Mouse (Mus musculus) forebrain, embryonic 14.5 days (tissue): ENCODE measurements around the gene Slc22a14. TPM values are rescaled to one million over a fixed set of nuclear protein-coding genes. Genes with fewer than 3 reads are reported as not detected.
"Not testable (repeated sequence)": the region's sequence is repeated elsewhere in the genome, so short reads cannot be mapped to it uniquely, and the experiment has no call there.

ENCODE experiments used
- ATAC-seq: fragments of 200-750 bp; cut with Nextera tagmentation; 2 replicates; pipeline ENCODE4 v1.8.0; 2017; ENCODE audit warnings: mild to moderate bottlenecking, moderate library complexity
- DNase-seq: peaks from one replicate; pipeline ENCODE4 v3.0.0-alpha.2; 2015; ENCODE audit warnings: low spot score
- H3K27ac ChIP-seq: fragments of 300-500 bp; sonication (generic); 2 replicates; pipeline ENCODE4 v1.5.1; 2014; ENCODE audit warnings: low read depth, mild to moderate bottlenecking, control low read depth, low read length, moderate library complexity
- H3K27me3 ChIP-seq: fragments of 300-500 bp; sonication (generic); replicated peaks from 2 replicates; pipeline ENCODE4 v1.6.1; 2014; ENCODE audit warnings: low read length, control low read depth, mixed read lengths; ENCODE audit not compliant: control insufficient read depth, insufficient read depth
- H3K36me3 ChIP-seq: fragments of 300-500 bp; sonication (generic); 2 replicates; pipeline ENCODE4 v1.6.1; 2014; ENCODE audit warnings: low read length, control low read depth; ENCODE audit not compliant: control insufficient read depth, insufficient read depth
- H3K4me1 ChIP-seq: fragments of 300-500 bp; sonication (generic); 2 replicates; pipeline ENCODE4 v1.6.1; 2014; ENCODE audit warnings: antibody characterized with exemption, low read length, control low read depth; ENCODE audit not compliant: control insufficient read depth, insufficient read depth
- H3K4me2 ChIP-seq: fragments of 300-500 bp; sonication (generic); 2 replicates; pipeline ENCODE4 v1.6.1; 2014; ENCODE audit warnings: mild to moderate bottlenecking, control low read depth, low read length
- H3K4me3 ChIP-seq: fragments of 300-500 bp; sonication (generic); 2 replicates; pipeline ENCODE4 v1.5.1; 2014; ENCODE audit warnings: low read depth, low read length, control low read depth
- H3K9ac ChIP-seq: fragments of 300-500 bp; sonication (generic); 2 replicates; pipeline ENCODE4 v1.6.1; 2014; ENCODE audit warnings: mild to moderate bottlenecking, low read length, control low read depth, moderate library complexity
- H3K9me3 ChIP-seq: fragments of 300-500 bp; sonication (generic); replicated peaks from 2 replicates; pipeline ENCODE4 v1.6.1; 2016; ENCODE audit warnings: low read length, control low read depth, mixed read lengths; ENCODE audit not compliant: control insufficient read depth
- WGBS: fragments of 180-500 bp; shearing (Covaris S2); extraction: QIAGEN DNeasy Blood & Tissue Kit; methylation state at CpG from one replicate; pipeline ENCODE4 v1.1.7; 2014; 5-methylcytosine and 5-hydroxymethylcytosine counted together
- polyA plus RNA-seq: library from polyadenylated mRNA; unstranded; fragments of >200 nt; fragmentation: Nextera tagmentation; extraction: Ambion mirVana; gene quantifications from 2 replicates; pipeline ENCODE4 v1.2.1, GENCODE M21; 2014

The Slc22a14 gene
- polyA plus RNA-seq, 1 experiment from 2014 or later = not detected

GRCm38 (mm10) chr9:119268120-119268519 is 97.2 kb downstream of the Slc22a14 start:
- Histone ChIP-seq H3K4me3 (no peak overlapping the region), H3K27me3 (no peaks in the 10 kb centered on the region), H3K9me3 (no peaks in the 10 kb centered on the region), H3K4me1 (no peaks in the 10 kb centered on the region), H3K27ac (no peak overlapping the region), H3K9ac (no peak overlapping the region), H3K4me2 (no peak overlapping the region), H3K36me3 (peaks cover 46% of the 10 kb centered on the region)
- no peak for ATAC-seq
- WGBS = 91% methylated on average over 6 of the region's 6 CpGs
- DNase-seq = no peak

- not testable (repeated sequence) for H3K4me3 ChIP-seq, H3K9me3 ChIP-seq, H3K27me3 ChIP-seq, DNase-seq, H3K27ac ChIP-seq, H3K4me2 ChIP-seq, H3K4me1 ChIP-seq, H3K9ac ChIP-seq, ATAC-seq
- H3K36me3 ChIP-seq = peaks cover 54% of the 10 kb centered on the region
- 96% methylated on average over 5 of the region's 5 CpGs for WGBS
Measured at GRCm38 (mm10) chr9:119266121-119266395, 99.3 kb downstream of the Slc22a14 start.

GRCm38 (mm10) chr9:119265373-119266120 is 99.8 kb downstream of the Slc22a14 start:
- not testable (repeated sequence) for H3K9ac ChIP-seq, H3K9me3 ChIP-seq, H3K27ac ChIP-seq, DNase-seq, H3K4me2 ChIP-seq, H3K27me3 ChIP-seq, H3K4me3 ChIP-seq, ATAC-seq, H3K4me1 ChIP-seq
- WGBS = 79% methylated on average over 1 of the region's 1 CpGs
- peaks cover 57% of the 10 kb centered on the region for H3K36me3 ChIP-seq

- H3K4me1 ChIP-seq = no peaks in the 10 kb centered on the region
- H3K4me3 ChIP-seq = no peak overlapping the region
- peaks cover 58% of the 10 kb centered on the region for H3K36me3 ChIP-seq
- no peaks in the 10 kb centered on the region for H3K27me3 ChIP-seq
- WGBS = 88% methylated on average over 4 of the region's 4 CpGs
- DNase-seq (no peak), ATAC-seq (no peak)
- H3K9me3 ChIP-seq = no peaks in the 10 kb centered on the region
- H3K9ac ChIP-seq = no peak overlapping the region
- no peak overlapping the region for H3K27ac ChIP-seq
- no peak overlapping the region for H3K4me2 ChIP-seq
Measured at GRCm38 (mm10) chr9:119263067-119263466, 102.3 kb downstream of the Slc22a14 start.

GRCm38 (mm10) chr9:119260825-119261224 is 104.5 kb downstream of the Slc22a14 start:
- Histone ChIP-seq H3K27me3 (no peaks in the 10 kb centered on the region), H3K9me3 (no peaks in the 10 kb centered on the region), H3K9ac (no peak overlapping the region), H3K4me3 (no peak overlapping the region), H3K4me2 (no peak overlapping the region), H3K36me3 (peaks cover 53% of the 10 kb centered on the region), H3K27ac (no peak overlapping the region), H3K4me1 (no peaks in the 10 kb centered on the region)
- no peak for DNase-seq
- no peak for ATAC-seq
- WGBS = 98% methylated on average over 2 of the region's 2 CpGs

DNA sequence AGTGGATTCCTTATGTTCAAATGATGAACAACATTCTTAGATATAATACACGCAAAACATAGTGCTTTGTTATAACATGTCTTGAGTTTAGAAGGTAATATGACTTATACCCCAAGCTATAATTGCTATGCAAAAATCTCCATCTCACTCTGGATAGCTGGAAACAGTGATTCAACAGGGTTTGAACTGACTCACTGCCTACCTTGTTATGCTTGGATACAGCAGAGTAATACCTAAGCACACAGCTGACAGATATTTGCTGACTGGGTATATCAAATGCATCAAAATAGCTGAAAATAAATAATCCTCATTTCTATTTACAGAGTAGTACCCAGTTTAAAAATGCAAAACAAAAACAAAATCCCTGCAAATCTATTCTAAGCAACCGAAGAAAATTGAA is 106.6 kb downstream of the Slc22a14 start:
- H3K9ac ChIP-seq = no peak overlapping the region
- WGBS = 97% methylated on average over 2 of the region's 2 CpGs
- H3K4me3 ChIP-seq = no peak overlapping the region
- H3K4me2 ChIP-seq = no peak overlapping the region
- no peak for DNase-seq
- no peak overlapping the region for H3K27ac ChIP-seq
- no peaks in the 10 kb centered on the region for H3K27me3 ChIP-seq
- H3K4me1 ChIP-seq = no peaks in the 10 kb centered on the region
- ATAC-seq = no peak
- peaks cover 57% of the 10 kb centered on the region for H3K36me3 ChIP-seq
- H3K9me3 ChIP-seq = no peaks in the 10 kb centered on the region

DNA sequence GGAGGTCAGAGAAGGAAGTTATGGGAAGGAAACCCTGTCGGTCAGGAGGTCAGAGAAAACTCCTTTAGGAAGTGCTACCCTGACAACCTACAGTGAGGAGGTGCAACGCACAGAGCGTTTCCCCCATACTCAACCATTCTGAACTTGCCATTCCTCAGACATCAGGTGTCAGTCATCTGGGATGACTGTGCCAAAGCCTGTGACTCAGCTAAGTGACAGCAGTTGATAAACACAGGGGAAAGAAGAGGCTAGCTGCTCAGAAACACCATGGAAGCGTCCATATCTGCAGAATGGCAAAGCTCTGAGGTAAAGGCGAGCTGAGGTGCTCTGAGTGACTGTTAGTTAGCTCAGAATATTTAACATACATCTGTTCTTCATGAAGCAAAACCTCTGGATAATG is 107.2 kb downstream of the Slc22a14 start:
- ATAC-seq (no peak), DNase-seq (no peak)
- no peak overlapping the region for H3K4me2 ChIP-seq
- H3K36me3 ChIP-seq = peaks cover 55% of the 10 kb centered on the region
- WGBS = 95% methylated on average over 5 of the region's 5 CpGs
- no peaks in the 10 kb centered on the region for H3K27me3 ChIP-seq
- H3K27ac ChIP-seq = no peak overlapping the region
- H3K9me3 ChIP-seq = no peaks in the 10 kb centered on the region
- no peak overlapping the region for H3K9ac ChIP-seq
- no peaks in the 10 kb centered on the region for H3K4me1 ChIP-seq
- no peak overlapping the region for H3K4me3 ChIP-seq

GRCm38 (mm10) chr9:119256161-119256560 is 109.2 kb downstream of the Slc22a14 start:
- WGBS = 98% methylated on average over 12 of the region's 12 CpGs
- no peak overlapping the region for H3K4me3 ChIP-seq
- no peaks in the 10 kb centered on the region for H3K4me1 ChIP-seq
- H3K9me3 ChIP-seq = no peaks in the 10 kb centered on the region
- H3K27me3 ChIP-seq = no peaks in the 10 kb centered on the region
- no peak overlapping the region for H3K9ac ChIP-seq
- peaks cover 56% of the 10 kb centered on the region for H3K36me3 ChIP-seq
- no peak for DNase-seq
- no peak overlapping the region for H3K4me2 ChIP-seq
- no peak for ATAC-seq
- no peak overlapping the region for H3K27ac ChIP-seq

- Histone ChIP-seq H3K4me3 (no peak overlapping the region), H3K36me3 (peaks cover 61% of the 10 kb centered on the region), H3K27me3 (no peaks in the 10 kb centered on the region), H3K9me3 (no peaks in the 10 kb centered on the region), H3K9ac (no peak overlapping the region), H3K4me1 (no peaks in the 10 kb centered on the region), H3K27ac (no peak overlapping the region), H3K4me2 (no peak overlapping the region)
- 97% methylated on average over 1 of the region's 1 CpGs for WGBS
- DNase-seq (no peak), ATAC-seq (no peak)
Measured at GRCm38 (mm10) chr9:119255096-119255495, 110.3 kb downstream of the Slc22a14 start.
